Mouse (Mus musculus) lung, postnatal 25 days (tissue): ENCODE data around the gene Sgf29.
"Not testable (repeated sequence)": the region's sequence is repeated elsewhere in the genome, so short reads cannot be mapped to it uniquely, and the experiment has no call there.

Experiments
- DNase-seq: peaks from one replicate; pipeline ENCODE4 v3.0.0; 2022; ENCODE audit warnings: low spot score

The Sgf29 gene

GRCm38 (mm10) chr7:126688156-126688555 lies 39.0 kb downstream of the Sgf29 start:
- DNase-seq = not testable (repeated sequence)

GRCm38 (mm10) chr7:126689021-126689420 lies 39.9 kb downstream of the Sgf29 start:
- no peak for DNase-seq

DNA sequence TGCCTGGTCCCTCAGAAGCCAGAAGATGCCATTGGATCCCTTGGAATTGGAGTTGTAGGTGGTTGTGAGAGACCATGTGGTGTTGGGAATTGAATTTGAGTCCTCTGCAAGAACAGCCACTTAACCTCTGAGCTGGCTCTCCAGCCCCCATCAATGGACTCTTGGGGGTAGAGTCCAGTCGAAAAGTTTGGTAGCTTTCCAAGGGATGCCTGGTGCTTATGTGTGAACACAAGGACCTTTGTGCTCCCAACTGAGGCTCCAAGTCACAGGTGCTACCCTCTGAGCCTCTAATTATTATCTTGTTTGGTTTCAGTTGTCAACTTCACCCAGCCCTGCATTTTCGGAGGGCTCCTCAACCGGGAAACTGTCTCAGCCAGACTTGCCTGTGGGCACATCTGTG lies 41.6 kb downstream of the Sgf29 start:
- no peak for DNase-seq

GRCm38 (mm10) chr7:126691676-126692075 lies 42.6 kb downstream of the Sgf29 start:
- DNase-seq = no peak

GRCm38 (mm10) chr7:126692426-126692825 lies 43.3 kb downstream of the Sgf29 start:
- no peak for DNase-seq

DNA sequence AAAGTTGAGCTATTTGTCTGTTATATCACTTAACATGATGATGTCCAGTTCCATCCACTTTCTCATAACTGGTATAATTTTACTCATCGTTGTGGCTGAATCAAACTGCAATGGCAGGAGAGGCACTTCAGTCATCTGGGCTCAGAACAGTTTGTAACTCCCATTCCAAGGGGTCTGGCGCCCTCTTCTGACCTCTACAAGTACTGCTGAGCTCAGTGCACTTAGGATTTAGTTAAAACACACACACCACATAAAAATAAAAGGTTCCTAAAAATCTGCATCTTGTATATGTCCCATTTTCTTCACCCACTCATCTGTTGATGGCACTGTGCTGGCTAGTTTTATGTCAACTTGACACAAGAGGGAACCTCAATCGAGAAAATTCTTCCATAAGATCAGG lies 44.1 kb downstream of the Sgf29 start:
- peak; percentile 90 for DNase-seq

- no peak for DNase-seq
These were observed 44.7 kb downstream of the Sgf29 start for GRCm38 (mm10) chr7:126693781-126694180.

DNA sequence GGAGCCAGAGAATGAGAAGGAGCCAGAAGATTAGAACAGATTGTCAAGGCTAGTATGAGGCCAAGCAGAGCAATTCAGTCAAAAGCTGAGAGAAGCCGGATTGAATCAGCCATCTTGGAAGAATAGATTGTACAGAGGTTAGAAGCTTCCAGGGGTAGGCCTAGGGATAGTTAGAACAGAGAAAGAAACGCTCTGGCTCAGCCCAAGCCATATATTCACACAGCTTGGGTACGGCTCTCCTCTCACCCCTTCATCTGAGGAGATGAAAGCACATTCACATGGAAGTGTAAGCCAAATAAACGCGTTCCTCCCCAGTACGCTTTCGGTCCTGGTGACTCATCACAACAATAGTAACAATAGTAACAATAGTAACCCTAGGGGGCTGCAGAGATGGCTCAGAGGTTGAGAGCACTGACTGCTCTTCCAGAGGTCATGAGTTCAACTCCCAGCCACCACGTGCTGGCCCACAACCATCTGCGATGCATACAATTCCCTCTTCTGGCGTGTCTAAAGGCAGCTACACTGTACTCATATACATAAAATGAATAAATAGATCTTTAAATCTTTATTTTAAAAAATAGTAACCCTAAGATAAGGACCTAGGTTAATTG lies 45.4 kb downstream of the Sgf29 start:
- no peak for DNase-seq

DNA sequence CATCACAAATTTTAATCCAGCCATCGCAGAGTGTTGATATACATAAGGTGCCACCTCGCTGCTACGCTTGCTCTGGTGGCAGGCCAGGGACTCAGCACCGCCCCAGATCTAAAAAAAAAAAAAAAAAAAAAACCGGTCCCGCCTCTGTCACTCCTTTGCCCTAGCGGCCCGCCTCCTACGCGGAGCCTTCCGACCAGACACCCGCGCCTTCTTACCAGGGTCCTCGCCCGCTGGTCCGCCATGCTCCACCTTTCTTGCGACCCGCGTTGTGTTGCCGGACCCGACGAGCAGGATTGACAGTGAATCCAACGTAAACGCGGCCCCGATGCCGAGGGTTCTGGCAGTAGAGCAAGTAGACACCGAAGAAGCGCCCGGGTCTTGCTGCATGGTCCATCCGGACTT lies 46.1 kb downstream of the Sgf29 start, which contains the start of gene Bola2:
Bola2 (plus strand) TSS at position 192 of the 402 bp plus-strand sequence.
- DNase-seq = peak; percentile 73

DNA sequence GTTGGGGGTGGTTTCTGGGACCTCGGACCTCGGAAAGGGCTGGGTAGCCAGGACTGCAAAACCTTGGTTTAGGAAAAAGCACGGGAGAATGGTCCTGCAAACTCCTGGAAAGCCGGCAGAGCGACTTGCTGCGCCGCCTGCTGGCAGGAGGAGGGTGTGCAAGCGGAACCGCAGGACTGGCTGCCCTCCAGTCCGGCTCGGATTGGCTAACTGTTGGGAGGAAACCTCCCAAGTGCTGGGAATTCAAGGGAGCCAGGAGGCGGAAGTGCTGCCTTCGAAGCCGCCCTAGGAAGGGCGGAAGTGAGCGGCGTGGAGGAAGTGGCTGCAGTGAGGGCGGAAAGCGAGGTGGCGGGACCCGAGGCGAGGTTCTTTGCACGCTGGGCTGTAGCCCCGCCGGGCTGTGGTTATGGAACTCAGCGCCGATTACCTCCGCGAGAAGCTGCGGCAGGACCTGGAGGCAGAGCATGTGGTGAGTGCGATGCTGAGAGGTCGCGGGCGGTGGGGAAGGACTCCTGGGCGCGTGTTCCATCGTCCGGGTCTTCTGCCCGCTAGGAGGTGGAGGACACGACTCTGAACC lies 46.6 kb downstream of the Sgf29 start, which contains the start of gene Slx1b:
Slx1b (minus strand) TSS at position 154 of the 577 bp plus-strand sequence.
- DNase-seq = peak; percentile 97

DNA sequence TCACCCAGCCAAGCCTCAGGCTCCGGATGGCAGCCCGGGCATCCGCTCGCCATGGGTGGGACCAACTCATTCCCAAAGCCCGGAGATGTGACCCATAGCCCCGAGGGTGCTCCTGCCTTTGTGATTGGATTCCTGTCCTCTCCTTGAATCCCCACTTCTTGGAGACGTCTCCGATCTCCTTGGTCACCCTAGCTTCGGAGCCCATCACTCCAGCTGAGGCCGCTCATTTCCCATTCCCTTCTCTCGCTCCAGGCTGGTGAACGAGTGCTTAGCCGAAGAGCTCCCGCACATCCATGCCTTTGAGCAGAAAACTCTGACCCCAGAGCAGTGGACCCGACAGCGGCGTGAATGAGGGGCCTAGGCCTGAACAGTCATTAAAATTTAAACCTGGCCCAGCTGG lies 47.2 kb downstream of the Sgf29 start:
- DNase-seq = no peak

- no peak for DNase-seq
These were observed 47.8 kb downstream of the Sgf29 start for GRCm38 (mm10) chr7:126696886-126697285.

DNA sequence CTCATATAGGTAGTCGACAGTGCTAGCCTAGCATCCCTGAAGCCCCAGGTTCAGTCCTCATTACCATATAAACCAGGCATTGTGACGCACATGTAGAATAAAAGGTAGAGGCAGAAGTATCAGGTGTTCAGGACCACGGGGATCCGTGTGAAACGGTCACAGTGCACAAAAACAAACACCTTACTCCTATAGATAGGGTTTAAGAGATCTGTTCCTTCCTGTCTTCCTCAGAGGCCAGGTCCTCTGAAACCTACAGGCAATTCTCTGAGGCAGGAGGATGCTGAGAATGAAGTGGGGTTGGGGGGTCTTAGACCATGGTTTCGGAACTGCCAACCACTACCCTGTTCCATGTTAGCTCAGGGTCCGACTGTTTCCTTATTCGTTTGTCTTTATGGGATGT lies 48.7 kb downstream of the Sgf29 start:
- no peak for DNase-seq

GRCm38 (mm10) chr7:126700063-126701015 lies 51.2 kb downstream of the Sgf29 start:
- no peak for DNase-seq

DNA sequence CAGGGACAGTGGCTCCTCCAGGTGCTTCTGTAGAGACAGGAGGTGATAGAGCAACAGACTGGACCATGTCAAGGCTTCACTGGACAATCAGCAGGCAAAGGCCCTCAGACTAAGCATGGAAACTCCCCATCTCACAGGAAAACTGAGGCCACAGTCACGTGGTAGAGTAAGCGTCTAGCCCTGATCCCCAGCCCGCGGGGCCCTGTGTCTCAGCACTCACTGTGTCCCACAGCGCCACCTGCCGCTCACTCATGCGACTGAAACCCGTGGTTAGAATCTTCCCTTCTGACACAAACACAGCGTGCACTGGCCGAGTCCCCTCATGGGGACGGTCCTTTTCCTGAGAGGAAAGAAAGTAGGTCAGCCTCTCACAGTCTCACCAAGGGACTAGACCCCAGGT lies 52.0 kb downstream of the Sgf29 start:
- DNase-seq = peak; percentile 88

- no peak for DNase-seq
These were observed 52.6 kb downstream of the Sgf29 start for GRCm38 (mm10) chr7:126701559-126702357.

- peak; percentile 72 for DNase-seq
These were observed 53.2 kb downstream of the Sgf29 start for GRCm38 (mm10) chr7:126702358-126702757.

DNA sequence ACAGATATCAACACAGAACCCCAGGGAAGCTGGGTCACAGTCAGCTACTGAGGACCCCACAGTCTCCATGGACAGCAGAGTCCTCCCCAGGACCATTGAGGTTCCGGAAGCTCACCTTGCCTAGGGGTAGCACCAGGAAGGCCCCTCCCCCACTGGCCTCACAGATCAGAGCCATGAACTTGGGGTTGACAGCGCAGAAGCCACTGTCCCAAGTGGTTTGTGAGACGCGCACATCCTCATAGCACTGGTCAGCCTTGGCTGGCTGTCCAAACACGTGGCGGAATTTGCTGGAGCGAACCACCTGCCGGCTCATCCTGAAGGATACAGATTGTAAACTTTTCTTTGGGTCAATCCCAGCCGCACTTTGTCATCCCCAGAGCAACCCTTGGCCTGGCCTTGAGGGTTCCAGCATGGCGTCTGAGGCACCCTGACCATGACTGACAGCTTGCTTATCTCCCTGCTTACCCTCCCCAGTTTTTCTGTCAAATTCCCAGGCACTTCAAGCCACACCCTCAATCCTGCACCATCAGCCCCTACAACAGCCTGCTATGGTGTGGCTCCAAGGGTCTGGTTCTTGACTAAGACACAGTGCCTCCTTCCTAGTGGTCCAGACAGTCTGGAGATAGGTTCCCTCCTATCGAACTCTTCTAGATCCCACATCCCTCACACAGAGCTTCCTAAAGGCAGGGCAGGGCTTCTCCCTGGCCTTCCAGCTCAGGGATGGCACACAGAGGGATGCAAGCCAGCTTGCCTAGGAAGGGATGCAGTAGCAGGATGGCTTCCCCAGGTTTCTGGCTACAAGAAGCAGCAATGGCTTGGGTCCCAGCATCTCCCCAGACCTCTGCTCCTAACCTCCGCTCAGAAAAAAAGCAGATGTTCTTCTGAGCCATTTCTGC lies 54.0 kb downstream of the Sgf29 start:
- DNase-seq = no peak

DNA sequence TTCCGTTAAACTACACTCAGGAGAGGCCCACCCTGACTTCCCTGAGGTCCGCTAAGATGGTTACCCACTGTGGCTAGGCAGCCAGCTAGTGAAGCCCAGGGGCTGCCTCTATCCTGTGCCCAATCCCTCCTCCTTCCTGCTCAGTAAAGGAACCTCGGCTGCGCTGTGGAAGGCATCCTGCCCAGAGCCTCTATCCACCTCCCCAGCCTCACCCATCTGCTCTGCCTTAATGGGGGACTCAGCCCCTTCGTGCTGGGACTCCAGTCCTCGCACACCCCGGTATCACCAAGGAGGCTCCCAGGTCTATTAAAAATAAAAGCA lies 54.6 kb downstream of the Sgf29 start:
- DNase-seq = no peak

- peak; percentile 82 for DNase-seq
These were observed 55.2 kb downstream of the Sgf29 start for GRCm38 (mm10) chr7:126704121-126704980.
